Mouse (Mus musculus): ENCODE results near the gene Vti1a.

Vti1a gene

GRCm38 (mm10) chr19:55311874-55312273, 4.2 kb upstream of the Vti1a start:
- in situ Hi-C loops (cut with MboI, MseI) = loop anchor here (5.0 to 25.0 kb wide), 2 partner anchors 55 to 1925 kb away; partner anchors contain the start of gene Smndc1

GRCm38 (mm10) chr19:55313649-55314048, 2.4 kb upstream of the Vti1a start:
- in situ Hi-C loops (cut with MboI, MseI) = loop anchor here (5.0 to 25.0 kb wide), 2 partner anchors 56 to 1926 kb away; partner anchors contain the start of gene Smndc1

- in situ Hi-C loops (cut with MboI, MseI) = loop anchor here (25.0 kb wide), 1 partner anchor 1928 kb away; the partner anchor contains the start of gene Smndc1
Observed at GRCm38 (mm10) chr19:55315452-55316108, 515 bp upstream of the Vti1a start, which contains the start of gene Zdhhc6. Gene Zdhhc6 (minus strand): TSS chr19:55316032.

GRCm38 (mm10) chr19:55316901-55317300, 806 bp downstream of the Vti1a start:
- in situ Hi-C loops (cut with MboI, MseI) = loop anchor here (25.0 kb wide), 1 partner anchor 1930 kb away; the partner anchor contains the start of gene Smndc1

- in situ Hi-C loops (cut with MboI, MseI) = loop anchor here (25.0 kb wide), 1 partner anchor 1932 kb away; the partner anchor contains the start of gene Smndc1
Observed at GRCm38 (mm10) chr19:55319036-55319435, 2.9 kb downstream of the Vti1a start.

- in situ Hi-C loops (cut with MboI, MseI) = loop anchor here (25.0 kb wide), 1 partner anchor 1932 kb away; the partner anchor contains the start of gene Smndc1
Observed at GRCm38 (mm10) chr19:55319521-55319920, 3.4 kb downstream of the Vti1a start.

- in situ Hi-C loops (cut with MboI, MseI) = loop anchor here (25.0 kb wide), 1 partner anchor 1935 kb away; the partner anchor contains the start of gene Smndc1
Observed at GRCm38 (mm10) chr19:55322604-55323003, 6.5 kb downstream of the Vti1a start.

GRCm38 (mm10) chr19:55327510-55327909, 11.4 kb downstream of the Vti1a start:
- in situ Hi-C loops (cut with MboI, MseI) = loop anchor here (25.0 kb wide), 1 partner anchor 240 kb away; no protein-coding TSS in a partner anchor

- in situ Hi-C loops (cut with MboI, MseI) = loop anchor here (25.0 kb wide), 1 partner anchor 244 kb away; no protein-coding TSS in a partner anchor
Observed at GRCm38 (mm10) chr19:55331776-55332175, 15.7 kb downstream of the Vti1a start.

- in situ Hi-C loops (cut with MboI, MseI) = loop anchor here (25.0 kb wide), 1 partner anchor 245 kb away; no protein-coding TSS in a partner anchor
Observed at GRCm38 (mm10) chr19:55332641-55333268, 16.7 kb downstream of the Vti1a start.

GRCm38 (mm10) chr19:55335881-55336280, 19.8 kb downstream of the Vti1a start:
- in situ Hi-C loops (cut with MboI, MseI) = loop anchor here (25.0 kb wide), 1 partner anchor 249 kb away; no protein-coding TSS in a partner anchor

GRCm38 (mm10) chr19:55336441-55336840, 20.3 kb downstream of the Vti1a start:
- in situ Hi-C loops (cut with MboI, MseI) = loop anchor here (25.0 kb wide), 1 partner anchor 249 kb away; no protein-coding TSS in a partner anchor

- in situ Hi-C loops (cut with MboI, MseI) = loop anchor here (25.0 kb wide), 1 partner anchor 250 kb away; no protein-coding TSS in a partner anchor
Observed at GRCm38 (mm10) chr19:55337066-55337465, 21.0 kb downstream of the Vti1a start.

- in situ Hi-C loops (cut with MboI, MseI) = loop anchor here (25.0 kb wide), 1 partner anchor 250 kb away; no protein-coding TSS in a partner anchor
Observed at GRCm38 (mm10) chr19:55337664-55338063, 21.6 kb downstream of the Vti1a start.

GRCm38 (mm10) chr19:55340521-55340920, 24.4 kb downstream of the Vti1a start:
- in situ Hi-C loops (cut with MboI, MseI) = loop anchor here (25.0 kb wide), 1 partner anchor 253 kb away; no protein-coding TSS in a partner anchor

GRCm38 (mm10) chr19:55341377-55341776, 25.3 kb downstream of the Vti1a start:
- in situ Hi-C loops (cut with MboI, MseI) = loop anchor here (25.0 kb wide), 1 partner anchor 254 kb away; no protein-coding TSS in a partner anchor

- in situ Hi-C loops (cut with MboI, MseI) = loop anchor here (25.0 kb wide), 1 partner anchor 255 kb away; no protein-coding TSS in a partner anchor
Observed at GRCm38 (mm10) chr19:55342423-55342822, 26.3 kb downstream of the Vti1a start.

- in situ Hi-C loops (cut with MboI, MseI) = loop anchor here (25.0 kb wide), 1 partner anchor 256 kb away; no protein-coding TSS in a partner anchor
Observed at GRCm38 (mm10) chr19:55343274-55343673, 27.2 kb downstream of the Vti1a start.

- in situ Hi-C loops (cut with MboI, MseI) = loop anchor here (25.0 kb wide), 1 partner anchor 261 kb away; no protein-coding TSS in a partner anchor
Observed at GRCm38 (mm10) chr19:55348187-55348586, 32.1 kb downstream of the Vti1a start.

- in situ Hi-C loops (cut with MboI, MseI) = no loop called here
Observed at GRCm38 (mm10) chr19:55350673-55351378, 34.7 kb downstream of the Vti1a start.

GRCm38 (mm10) chr19:55362606-55363005, 46.5 kb downstream of the Vti1a start:
- in situ Hi-C loops (cut with MboI, MseI) = no loop called here

All from T-helper 1 cell (primary cell).